In genomic region chr1:54513836-54514235, GRCm38 (mm10) we compare ENCODE assay signal across 12 mouse cellular contexts. TPM values are rescaled to one million over a fixed set of nuclear protein-coding genes. Genes with fewer than 3 reads are reported as not detected.
A peak's percentile ranks its signal among the peaks of the same experiment; 100 is the strongest.
DNase-seq lines count a peak whose midpoint lies in the region; ATAC-seq and TF ChIP-seq lines count a peak whose summit lies in the region.
"Had no signal": no experiment of that assay in that cellular context is flagged by ENCODE, and none has a peak within 500 bp of the region (broad histone marks: within the 10 kb centered on the region; RNA-seq: fewer than 3 reads in every experiment).

No protein-coding gene starts in this region.

- TF ChIP-seq CTCF in hindbrain, postnatal 0 days (IDR thresholded peaks at IDR 0.05; ENCODE audit: low read depth), result peak; percentile 46
- TF ChIP-seq CTCF in Patski (IDR thresholded peaks at IDR 0.05), result peak; percentile 34
- TF ChIP-seq CTCF in stomach, postnatal 0 days (IDR thresholded peaks at IDR 0.05; ENCODE audit: low read depth), result peak; percentile 52

- no peaks in the 10 kb centered on the region for H3K4me1 ChIP-seq in hindbrain, postnatal 0 days (ENCODE audit: insufficient read depth, low read length)
- no peaks in the 10 kb centered on the region for H3K4me1 ChIP-seq in hindbrain, embryonic 13.5 days (replicated peaks)
- H3K4me1 ChIP-seq in midbrain, embryonic 14.5 days (ENCODE audit: control insufficient read depth, insufficient read depth, low read length), result no peaks in the 10 kb centered on the region
- no peaks in the 10 kb centered on the region for H3K4me1 ChIP-seq in midbrain, embryonic 10.5 days
- H3K4me1 ChIP-seq in stomach, postnatal 0 days (replicated peaks; ENCODE audit: control insufficient read depth, insufficient read depth), result no peaks in the 10 kb centered on the region
- H3K4me1 ChIP-seq: forebrain, embryonic 13.5 days; lung, embryonic 15.5 days; neural tube, embryonic 12.5 days had no signal

- H3K4me2 ChIP-seq in hindbrain, postnatal 0 days (ENCODE audit: low read depth, low read length), result no peak overlapping the region
- no peak overlapping the region for H3K4me2 ChIP-seq in hindbrain, embryonic 13.5 days
- no peak overlapping the region for H3K4me2 ChIP-seq in midbrain, embryonic 14.5 days (ENCODE audit: low read length)
- H3K4me2 ChIP-seq in stomach, postnatal 0 days (replicated peaks; ENCODE audit: low read depth), result no peak overlapping the region
- H3K4me2 ChIP-seq: forebrain, embryonic 13.5 days; lung, embryonic 15.5 days; neural tube, embryonic 12.5 days had no signal

- H3K4me3 ChIP-seq in hindbrain, postnatal 0 days (ENCODE audit: low read length), result no peak overlapping the region
- no peak overlapping the region for H3K4me3 ChIP-seq in hindbrain, embryonic 13.5 days
- no peak overlapping the region for H3K4me3 ChIP-seq in midbrain, embryonic 14.5 days (replicated peaks; ENCODE audit: low read depth, low read length)
- H3K4me3 ChIP-seq in midbrain, embryonic 10.5 days, result no peak overlapping the region
- H3K4me3 ChIP-seq in stomach, postnatal 0 days (ENCODE audit: low read depth, low read length), result no peak overlapping the region
- H3K4me3 ChIP-seq: forebrain, embryonic 13.5 days; lung, embryonic 15.5 days; neural tube, embryonic 12.5 days had no signal

- CTCF ChIA-PET in Patski (lab: Charles Lee), result no interaction called here

- H3K27me3 ChIP-seq in hindbrain, postnatal 0 days (ENCODE audit: insufficient read depth, low read length), result no peaks in the 10 kb centered on the region
- no peaks in the 10 kb centered on the region for H3K27me3 ChIP-seq in hindbrain, embryonic 13.5 days
- no peaks in the 10 kb centered on the region for H3K27me3 ChIP-seq in midbrain, embryonic 14.5 days (ENCODE audit: control insufficient read depth, insufficient read depth, low read length)
- no peaks in the 10 kb centered on the region for H3K27me3 ChIP-seq in midbrain, embryonic 10.5 days (ENCODE audit: low read depth, poor library complexity, severe bottlenecking)
- H3K27me3 ChIP-seq in Patski, result no peaks in the 10 kb centered on the region
- no peaks in the 10 kb centered on the region for H3K27me3 ChIP-seq in stomach, postnatal 0 days (ENCODE audit: control insufficient read depth, insufficient read depth, low read length)
- H3K27me3 ChIP-seq: forebrain, embryonic 13.5 days; lung, embryonic 15.5 days; neural tube, embryonic 12.5 days had no signal

- POLR2A ChIA-PET in Patski (lab: Charles Lee), result interaction anchor here (0.6 kb wide), 1 partner anchor 434 kb away, joined by 3 read pairs; no protein-coding TSS in a partner anchor

- in situ Hi-C loops in Patski (cut with MboI; ENCODE audit: low pct_unique_long_range_greater_than_20kb), result no loop called here

- TF ChIP-seq EP300 in stomach, postnatal 0 days (optimal IDR thresholded peaks at IDR 0.05), result no peak

- H3K27ac ChIP-seq in hindbrain, postnatal 0 days, result no peak overlapping the region
- H3K27ac ChIP-seq in hindbrain, embryonic 13.5 days, result no peak overlapping the region
- no peak overlapping the region for H3K27ac ChIP-seq in midbrain, embryonic 14.5 days (replicated peaks; ENCODE audit: low read depth, low read length)
- no peak overlapping the region for H3K27ac ChIP-seq in midbrain, embryonic 10.5 days (replicated peaks)
- no peak overlapping the region for H3K27ac ChIP-seq in stomach, postnatal 0 days (replicated peaks)
- H3K27ac ChIP-seq: forebrain, embryonic 13.5 days; lung, embryonic 15.5 days; neural tube, embryonic 12.5 days had no signal

- 85% methylated on average over 1 of the region's 1 CpGs for WGBS in hindbrain, postnatal 0 days
- WGBS in hindbrain, embryonic 13.5 days, result 93% methylated on average over 1 of the region's 1 CpGs
- 97% methylated on average over 1 of the region's 1 CpGs for WGBS in midbrain, embryonic 14.5 days
- 91% methylated on average over 1 of the region's 1 CpGs for WGBS in midbrain, embryonic 10.5 days
- WGBS in stomach, postnatal 0 days, result 93% methylated on average over 1 of the region's 1 CpGs

- peak; percentile 31 for DNase-seq in hindbrain, postnatal 0 days (ENCODE audit: low spot score)
- peak; percentile 47 for DNase-seq in midbrain, embryonic 14.5 days
- DNase-seq in midbrain, embryonic 10.5 days (ENCODE audit: low spot score), result no peak
- no peak for DNase-seq in Patski (ENCODE audit: low read depth, low spot score)
- no peak for DNase-seq in stomach, postnatal 0 days (ENCODE audit: low spot score)
- no peak for DNase-seq in right cerebral cortex, postnatal 10 days (ENCODE audit: low spot score in 2 of 2)
- DNase-seq in MN1 (ENCODE audit: low spot score), result no peak
- DNase-seq: adrenal gland, adult 8-10 months had no signal

- H3K36me3 ChIP-seq in hindbrain, postnatal 0 days (ENCODE audit: insufficient read depth, low read length), result no peaks in the 10 kb centered on the region
- H3K36me3 ChIP-seq in hindbrain, embryonic 13.5 days, result peaks cover 25% of the 10 kb centered on the region
- peaks cover 29% of the 10 kb centered on the region for H3K36me3 ChIP-seq in midbrain, embryonic 14.5 days (ENCODE audit: control insufficient read depth, insufficient read depth, low read length)
- peaks cover 15% of the 10 kb centered on the region for H3K36me3 ChIP-seq in midbrain, embryonic 10.5 days
- H3K36me3 ChIP-seq in stomach, postnatal 0 days (ENCODE audit: control insufficient read depth, insufficient read depth, low read length), result no peaks in the 10 kb centered on the region; the same call in 1 of the 2 replicates
- H3K36me3 ChIP-seq: lung, embryonic 15.5 days had no signal

- no peak overlapping the region for H3K9ac ChIP-seq in hindbrain, postnatal 0 days (replicated peaks; ENCODE audit: low read length)
- H3K9ac ChIP-seq in hindbrain, embryonic 13.5 days, result no peak overlapping the region
- no peak overlapping the region for H3K9ac ChIP-seq in midbrain, embryonic 14.5 days (replicated peaks; ENCODE audit: low read length)
- H3K9ac ChIP-seq in stomach, postnatal 0 days (ENCODE audit: low read length), result no peak overlapping the region
- H3K9ac ChIP-seq: forebrain, embryonic 13.5 days; lung, embryonic 15.5 days; neural tube, embryonic 12.5 days had no signal

- no peak for ATAC-seq in hindbrain, postnatal 0 days
- ATAC-seq in hindbrain, embryonic 13.5 days (ENCODE audit: low FRiP score), result no peak
- no peak for ATAC-seq in midbrain, embryonic 14.5 days (ENCODE audit: low FRiP score, low TSS enrichment)
- no peak for ATAC-seq in Patski
- no peak for ATAC-seq in stomach, postnatal 0 days (ENCODE audit: low FRiP score, low TSS enrichment)
- ATAC-seq: forebrain, embryonic 13.5 days had no signal

- H3K9me3 ChIP-seq in hindbrain, postnatal 0 days (ENCODE audit: low read length), result no peaks in the 10 kb centered on the region
- H3K9me3 ChIP-seq in hindbrain, embryonic 13.5 days, result no peaks in the 10 kb centered on the region
- H3K9me3 ChIP-seq in midbrain, embryonic 14.5 days (ENCODE audit: control insufficient read depth, low read length), result peaks cover 6% of the 10 kb centered on the region
- H3K9me3 ChIP-seq in midbrain, embryonic 10.5 days (replicated peaks), result no peaks in the 10 kb centered on the region; the same call in 1 of the 2 replicates
- H3K9me3 ChIP-seq in stomach, postnatal 0 days (ENCODE audit: control insufficient read depth, low read length), result no peaks in the 10 kb centered on the region
- H3K9me3 ChIP-seq: lung, embryonic 15.5 days; neural tube, embryonic 12.5 days had no signal

RNA-seq across cellular contexts. Expression of gene Pgap1, which starts 43.6 kb away (rescaled TPM):
- 83.0 and 108 TPM in 2 replicates for total RNA-seq in hindbrain, postnatal 0 days (2014; rRNA removed)
- polyA plus RNA-seq in hindbrain, postnatal 0 days (2015; fragmentation: Nextera tagmentation; extraction: Ambion mirVana), result 20.6 and 21.4 TPM in 2 replicates
- 25.3 and 25.8 TPM in 2 replicates for polyA plus RNA-seq in hindbrain, embryonic 13.5 days (2015; fragmentation: Nextera tagmentation; extraction: Ambion mirVana)
- 53.5 and 68.4 TPM in 2 replicates for polyA plus RNA-seq in midbrain, embryonic 14.5 days (2014; fragmentation: Nextera tagmentation; extraction: Ambion mirVana)
- polyA plus RNA-seq in midbrain, embryonic 10.5 days (2016; fragmentation: Nextera tagmentation; extraction: Ambion mirVana), result 8.0 and 11.9 TPM in 2 replicates
- 6.1 TPM for polyA plus RNA-seq in Patski (2021)
- polyA plus RNA-seq in stomach, postnatal 0 days (2015; fragmentation: Nextera tagmentation; extraction: Ambion mirVana), result 4.5 and 5.4 TPM in 2 replicates

Comparison
In these comparisons a context has a peak if more than half of its experiments do, and no peak if none do; other contexts are left out.
1. DNase-seq: peak in hindbrain, postnatal 0 days (single experiment) and midbrain, embryonic 14.5 days (single experiment); none in midbrain, embryonic 10.5 days (single experiment), Patski (single experiment), stomach, postnatal 0 days (single experiment), right cerebral cortex, postnatal 10 days (0 of 2) and MN1 (single experiment).
2. Peak in every context shown above with its lines, with median percentiles within 50 percentile points of each other: CTCF ChIP-seq.